Mouse (Mus musculus): ENCODE data around the gene Chaf1a.

DNA sequence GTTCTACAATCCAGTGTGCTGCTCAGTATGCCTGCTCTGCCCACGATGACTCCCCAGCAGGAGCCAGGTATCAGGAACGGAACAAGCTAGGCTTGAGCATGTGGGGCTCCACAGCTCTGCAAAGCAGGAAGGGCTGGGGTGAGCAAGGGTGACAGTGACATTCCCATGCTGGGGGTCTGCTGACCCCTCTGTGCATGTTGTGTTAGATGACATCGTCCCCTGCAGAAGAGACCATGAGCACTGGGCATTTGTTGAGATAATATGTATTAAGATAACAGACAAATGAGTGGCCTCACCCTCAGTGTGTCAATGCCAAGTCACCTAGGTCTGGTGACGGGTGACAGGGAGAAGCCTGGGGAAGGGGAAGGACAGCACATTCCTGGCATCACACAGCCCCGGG, 15.3 kb upstream of the Chaf1a start:
- TF ChIP-seq CTCF (IDR thresholded peaks at IDR 0.05; ENCODE audit: low read depth) (no peak), EP300 (optimal IDR thresholded peaks at IDR 0.05) (no peak)
